Mouse (Mus musculus) kidney, embryonic 16.5 days (tissue): ENCODE data around the gene Gm10408. TPM values are rescaled to one million over a fixed set of nuclear protein-coding genes. Genes with fewer than 3 reads are reported as not detected.
"Not testable (repeated sequence)": the region's sequence is repeated elsewhere in the genome, so short reads cannot be mapped to it uniquely, and the experiment has no call there.

ENCODE experiments used
- ATAC-seq: fragments of 200-750 bp; cut with Nextera tagmentation; 2 replicates; pipeline ENCODE4 v1.8.0; 2017; ENCODE audit warnings: moderate TSS enrichment; ENCODE audit not compliant: low FRiP score, low TSS enrichment
- H3K27ac ChIP-seq: fragments of 300-500 bp; sonication (generic); 2 replicates; pipeline ENCODE4 v1.5.1; 2014; ENCODE audit warnings: low read length
- H3K27me3 ChIP-seq: fragments of 300-500 bp; sonication (generic); 2 replicates; pipeline ENCODE4 v1.6.1; 2014; ENCODE audit warnings: low read length, control low read depth, mixed read lengths; ENCODE audit not compliant: insufficient read depth
- H3K36me3 ChIP-seq: fragments of 300-500 bp; sonication (generic); 2 replicates; pipeline ENCODE4 v1.6.1; 2014; ENCODE audit warnings: low read length, control low read depth, mixed read lengths; ENCODE audit not compliant: insufficient read depth
- H3K4me1 ChIP-seq: fragments of 300-500 bp; sonication (generic); 2 replicates; pipeline ENCODE4 v1.6.1; 2014; ENCODE audit warnings: low read length, control low read depth, mixed read lengths; ENCODE audit not compliant: insufficient read depth
- H3K4me2 ChIP-seq: fragments of 300-500 bp; sonication (generic); replicated peaks from 2 replicates; pipeline ENCODE4 v1.6.1; 2014; ENCODE audit warnings: low read depth, low read length
- H3K4me3 ChIP-seq: fragments of 300-500 bp; sonication (generic); 2 replicates; pipeline ENCODE4 v1.5.1; 2014; ENCODE audit warnings: mild to moderate bottlenecking, low read length
- H3K9ac ChIP-seq: fragments of 300-500 bp; sonication (generic); replicated peaks from 2 replicates; pipeline ENCODE4 v1.6.1; 2014; ENCODE audit warnings: low read length
- H3K9me3 ChIP-seq: fragments of 300-500 bp; sonication (generic); 2 replicates; pipeline ENCODE4 v1.6.1; 2016; ENCODE audit warnings: low read length, control low read depth
- WGBS: fragments of 180-500 bp; shearing (Covaris S2); extraction: QIAGEN DNeasy Blood & Tissue Kit; methylation state at CpG from one replicate; pipeline ENCODE4 v1.1.7; 2014; 5-methylcytosine and 5-hydroxymethylcytosine counted together
- polyA plus RNA-seq: library from polyadenylated mRNA; unstranded; fragments of >200 nt; fragmentation: Nextera tagmentation; extraction: Ambion mirVana; gene quantifications from 2 replicates; pipeline ENCODE4 v1.2.1, GENCODE M21; 2015

Gene Gm10408
- not detected in 2 replicates for polyA plus RNA-seq

- not testable (repeated sequence) for H3K9ac ChIP-seq, H3K4me1 ChIP-seq, H3K27ac ChIP-seq, H3K36me3 ChIP-seq, H3K4me3 ChIP-seq, ATAC-seq, H3K27me3 ChIP-seq, H3K9me3 ChIP-seq, H3K4me2 ChIP-seq
- no CpG with 5 or more reads among the region's 3 CpGs for WGBS
These were observed at the start of gene Gm10408 for GRCm38 (mm10) chr14:3449079-3449478. Gene Gm10408, plus strand, starts transcription at chr14:3449379.

GRCm38 (mm10) chr14:3412314-3412713 lies 36.9 kb upstream of the Gm10408 start, which contains the start of gene Gm10409:
Gene Gm10409, plus strand, starts transcription at chr14:3412614.
- H3K9me3 ChIP-seq, ATAC-seq, H3K9ac ChIP-seq, H3K36me3 ChIP-seq, H3K4me3 ChIP-seq, H3K4me1 ChIP-seq, H3K27ac ChIP-seq, H3K27me3 ChIP-seq, H3K4me2 ChIP-seq: not testable (repeated sequence)
- WGBS: no CpG with 5 or more reads among the region's 32 CpGs

GRCm38 (mm10) chr14:3427803-3428202 lies 21.4 kb upstream of the Gm10408 start, which contains the start of gene Gm3005:
Gene Gm3005, plus strand, starts transcription at chr14:3428103.
- not testable (repeated sequence) for H3K36me3 ChIP-seq, H3K4me3 ChIP-seq, ATAC-seq, H3K27ac ChIP-seq, H3K27me3 ChIP-seq, H3K4me2 ChIP-seq, H3K9me3 ChIP-seq, H3K9ac ChIP-seq, H3K4me1 ChIP-seq
- no CpG with 5 or more reads among the region's 2 CpGs for WGBS

Other genes with a start within 250 kb of the Gm10408 start
- 3.9 and 5.0 TPM in 2 replicates for gene D830030K20Rik, start 240.9 kb upstream of the Gm10408 start, polyA plus RNA-seq
- gene Gm2956, start 116.8 kb upstream of the Gm10408 start, polyA plus RNA-seq: not detected in 2 replicates
- gene Gm10413, start 54.3 kb upstream of the Gm10408 start, polyA plus RNA-seq: not detected in 2 replicates
- 0.57 and 0.64 TPM in 2 replicates for gene Gm10409, start 36.8 kb upstream of the Gm10408 start, polyA plus RNA-seq
- 0.74 TPM in 1 of 2 replicates, not detected in the other for gene Gm3005, start 21.3 kb upstream of the Gm10408 start, polyA plus RNA-seq
- gene Gm3012, start 185.1 kb downstream of the Gm10408 start, polyA plus RNA-seq: not detected in 2 replicates
- 0.57 and 0.64 TPM in 2 replicates for gene Gm3020, start 202.7 kb downstream of the Gm10408 start, polyA plus RNA-seq
- gene Gm3043, start 239.4 kb downstream of the Gm10408 start, polyA plus RNA-seq: not detected in 2 replicates